Mouse (Mus musculus): ENCODE measurements around the gene Bid. TPM values are rescaled to one million over a fixed set of nuclear protein-coding genes. Genes with fewer than 3 reads are reported as not detected.
A peak's percentile ranks its signal among the peaks of the same experiment; 100 is the strongest.

Gene Bid
- polyA plus RNA-seq, 2 experiments, result 16.2 to 25.6 TPM

DNA sequence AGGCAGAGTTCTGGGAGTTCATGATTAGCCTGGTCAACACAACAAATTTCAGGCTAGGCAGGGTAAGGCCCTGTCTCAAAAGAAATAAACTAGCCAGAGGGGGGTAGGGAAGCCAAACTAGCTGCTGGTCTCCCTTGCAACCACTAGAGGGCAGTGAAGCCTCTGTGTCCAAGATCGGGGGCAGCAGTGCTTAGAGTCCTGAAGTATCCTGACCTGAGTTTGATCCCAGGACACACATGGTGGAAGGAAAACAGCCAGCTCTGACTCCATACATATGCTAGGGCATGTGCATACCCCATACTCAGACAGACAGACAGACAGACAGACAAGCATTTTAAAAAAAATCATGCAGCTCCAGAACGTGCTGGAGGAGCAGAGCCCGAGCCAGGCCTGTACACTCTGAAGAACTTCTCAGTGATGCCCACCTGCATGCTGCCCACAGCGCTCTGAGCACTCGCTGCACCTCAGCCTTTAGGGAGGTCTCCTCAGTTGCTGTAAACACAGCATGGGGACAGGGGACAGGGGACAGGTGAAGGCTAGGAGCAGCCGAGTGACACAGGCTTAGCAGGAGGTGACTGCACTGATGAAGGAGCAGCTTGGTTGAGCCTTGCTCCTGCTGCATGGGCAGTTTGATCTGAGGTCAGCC, 18.3 kb downstream of the Bid start:
- WGBS (ENCODE audit: insufficient replicate concordance), result 64% methylated on average over 6 of the region's 6 CpGs
- Histone ChIP-seq H3K9ac (replicated peaks) (no peak overlapping the region), H3K27me3 (ENCODE audit: control insufficient read depth, insufficient read depth, low read length) (no peaks in the 10 kb centered on the region), H3K9me3 (ENCODE audit: control insufficient read depth, low read length) (no peaks in the 10 kb centered on the region), H3K4me3 (ENCODE audit: insufficient read depth in 1 of 2, low read depth in 2 of 2, low read length in 2 of 2) (no peak overlapping the region), H3K4me2 (ENCODE audit: low read depth) (no peak overlapping the region), H3K36me3 (replicated peaks; ENCODE audit: control insufficient read depth, insufficient read depth, low read depth) (peaks cover 5% of the 10 kb centered on the region; the same call in 1 of the 2 replicates), H3K4me1 (replicated peaks; ENCODE audit: control insufficient read depth in 2 of 2, insufficient read depth in 2 of 2, low read length in 1 of 2) (no peaks in the 10 kb centered on the region; a peak in 1 of 4 replicates), H3K27ac (no peak overlapping the region)
- DNase-seq (ENCODE audit: low read depth in 3 of 3, low spot score in 3 of 3), result peak in 1 of 3 experiments; percentile 45
- TF ChIP-seq CTCF (IDR thresholded peaks at IDR 0.05; ENCODE audit: low read depth), result peak; percentile 97
- TF ChIP-seq EP300 (IDR thresholded peaks at IDR 0.05; ENCODE audit: low read depth), result no peak
- 0 out of 2 replicates have a peak, but pooled peaks have one; percentile 32 for ATAC-seq (ENCODE audit: insufficient read depth)

DNA sequence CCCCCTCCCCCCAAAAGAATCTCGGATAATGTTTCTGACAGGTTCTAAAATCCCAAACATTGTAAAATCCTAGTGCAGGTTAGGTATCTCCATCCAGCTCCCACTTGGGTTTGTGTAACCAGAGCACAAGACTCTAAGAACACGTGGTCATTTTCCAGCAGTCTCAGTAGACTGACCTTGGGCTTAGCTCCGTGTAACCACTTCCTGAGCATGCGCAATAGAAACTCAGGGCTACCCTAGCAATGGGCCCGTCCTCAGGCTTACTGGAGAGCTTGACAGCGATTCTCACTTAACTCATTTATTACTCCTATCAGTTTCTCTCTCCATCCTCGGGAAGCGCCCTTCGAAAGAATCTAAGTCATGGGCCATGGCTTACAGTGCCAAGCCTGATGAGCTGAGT, 22.1 kb downstream of the Bid start:
- no peaks in the 10 kb centered on the region for H3K27me3 ChIP-seq (ENCODE audit: control insufficient read depth, insufficient read depth, low read length)
- TF ChIP-seq EP300 (IDR thresholded peaks at IDR 0.05; ENCODE audit: low read depth) (no peak), CTCF (IDR thresholded peaks at IDR 0.05; ENCODE audit: low read depth) (no peak)
- H3K4me2 ChIP-seq (ENCODE audit: low read depth), result no peak overlapping the region
- no peak overlapping the region for H3K27ac ChIP-seq
- ATAC-seq (ENCODE audit: insufficient read depth), result no peak
- H3K4me1 ChIP-seq (replicated peaks; ENCODE audit: control insufficient read depth in 2 of 2, insufficient read depth in 2 of 2, low read length in 1 of 2), result no peaks in the 10 kb centered on the region
- no peaks in the 10 kb centered on the region for H3K9me3 ChIP-seq (ENCODE audit: control insufficient read depth, low read length)
- no peak overlapping the region for H3K4me3 ChIP-seq (ENCODE audit: insufficient read depth in 1 of 2, low read depth in 2 of 2, low read length in 2 of 2)
- DNase-seq (ENCODE audit: low read depth in 3 of 3, low spot score in 3 of 3), result no peak
- WGBS (ENCODE audit: insufficient replicate concordance), result 72% methylated on average over 9 of the region's 9 CpGs
- no peak overlapping the region for H3K9ac ChIP-seq (replicated peaks)
- peaks cover 33% of the 10 kb centered on the region for H3K36me3 ChIP-seq (replicated peaks; ENCODE audit: control insufficient read depth, insufficient read depth, low read depth)

DNA sequence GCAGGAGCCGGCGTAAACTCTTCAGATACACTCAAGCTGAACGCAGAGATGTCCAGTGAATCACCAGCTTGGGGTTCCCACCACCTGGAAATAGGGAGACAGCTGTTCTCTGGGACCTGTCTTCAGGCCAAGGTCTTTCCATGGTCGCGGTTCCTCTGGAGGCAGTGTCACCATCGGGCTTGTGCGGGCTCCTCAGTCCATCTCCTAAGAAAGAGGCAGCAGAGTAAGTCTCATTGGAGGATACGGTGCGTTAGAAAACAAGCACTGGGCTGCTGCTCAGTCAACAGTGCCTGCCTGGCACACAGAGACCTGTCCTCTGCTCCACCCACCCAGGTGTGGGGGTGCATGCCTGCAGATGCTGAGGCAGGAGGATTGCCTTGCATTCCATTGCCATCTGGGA, 22.6 kb downstream of the Bid start:
- Histone ChIP-seq H3K9ac (replicated peaks) (no peak overlapping the region), H3K4me2 (ENCODE audit: low read depth) (no peak overlapping the region), H3K4me3 (ENCODE audit: insufficient read depth in 1 of 2, low read depth in 2 of 2, low read length in 2 of 2) (no peak overlapping the region), H3K9me3 (ENCODE audit: control insufficient read depth, low read length) (no peaks in the 10 kb centered on the region), H3K27ac (no peak overlapping the region), H3K4me1 (replicated peaks; ENCODE audit: control insufficient read depth in 2 of 2, insufficient read depth in 2 of 2, low read length in 1 of 2) (no peaks in the 10 kb centered on the region), H3K36me3 (replicated peaks; ENCODE audit: control insufficient read depth, insufficient read depth, low read depth) (peaks cover 37% of the 10 kb centered on the region), H3K27me3 (ENCODE audit: control insufficient read depth, insufficient read depth, low read length) (no peaks in the 10 kb centered on the region)
- TF ChIP-seq EP300 (IDR thresholded peaks at IDR 0.05; ENCODE audit: low read depth) (no peak), CTCF (IDR thresholded peaks at IDR 0.05; ENCODE audit: low read depth) (no peak)
- ATAC-seq (ENCODE audit: insufficient read depth) (no peak), DNase-seq (ENCODE audit: low read depth in 3 of 3, low spot score in 3 of 3) (no peak)
- whole genome bisulfite sequencing (ENCODE audit: insufficient replicate concordance), result 93% methylated on average over 9 of the region's 9 CpGs

DNA sequence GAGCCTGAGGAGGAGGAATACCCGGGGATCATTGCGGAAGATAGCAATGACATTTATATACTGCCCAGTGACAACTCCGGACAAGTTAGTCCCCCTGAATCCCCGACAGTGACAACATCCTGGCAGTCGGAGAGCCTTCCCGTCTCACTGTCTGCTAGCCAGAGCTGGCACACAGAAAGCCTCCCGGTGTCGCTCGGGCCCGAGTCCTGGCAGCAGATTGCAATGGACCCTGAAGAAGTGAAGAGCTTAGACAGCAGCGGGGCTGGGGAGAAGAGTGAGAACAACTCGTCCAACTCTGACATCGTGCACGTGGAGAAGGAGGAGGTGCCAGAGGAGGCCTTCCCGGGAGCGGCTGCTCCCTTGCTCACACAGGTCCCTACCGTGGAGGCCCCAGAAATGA, 30.0 kb downstream of the Bid start:
- H3K9me3 ChIP-seq (ENCODE audit: control insufficient read depth, low read length), result no peaks in the 10 kb centered on the region
- H3K27me3 ChIP-seq (ENCODE audit: control insufficient read depth, insufficient read depth, low read length), result no peaks in the 10 kb centered on the region
- peaks cover 80% of the 10 kb centered on the region for H3K36me3 ChIP-seq (replicated peaks; ENCODE audit: control insufficient read depth, insufficient read depth, low read depth)
- no peak overlapping the region for H3K4me3 ChIP-seq (ENCODE audit: insufficient read depth in 1 of 2, low read depth in 2 of 2, low read length in 2 of 2)
- DNase-seq (ENCODE audit: low read depth in 3 of 3, low spot score in 3 of 3) (no peak), ATAC-seq (ENCODE audit: insufficient read depth) (no peak)
- no peaks in the 10 kb centered on the region for H3K4me1 ChIP-seq (replicated peaks; ENCODE audit: control insufficient read depth in 2 of 2, insufficient read depth in 2 of 2, low read length in 1 of 2)
- TF ChIP-seq CTCF (IDR thresholded peaks at IDR 0.05; ENCODE audit: low read depth) (no peak), EP300 (IDR thresholded peaks at IDR 0.05; ENCODE audit: low read depth) (no peak)
- H3K4me2 ChIP-seq (ENCODE audit: low read depth), result no peak overlapping the region
- H3K27ac ChIP-seq, result no peak overlapping the region
- no peak overlapping the region for H3K9ac ChIP-seq (replicated peaks)
- WGBS (ENCODE audit: insufficient replicate concordance), result 90% methylated on average over 17 of the region's 17 CpGs

DNA sequence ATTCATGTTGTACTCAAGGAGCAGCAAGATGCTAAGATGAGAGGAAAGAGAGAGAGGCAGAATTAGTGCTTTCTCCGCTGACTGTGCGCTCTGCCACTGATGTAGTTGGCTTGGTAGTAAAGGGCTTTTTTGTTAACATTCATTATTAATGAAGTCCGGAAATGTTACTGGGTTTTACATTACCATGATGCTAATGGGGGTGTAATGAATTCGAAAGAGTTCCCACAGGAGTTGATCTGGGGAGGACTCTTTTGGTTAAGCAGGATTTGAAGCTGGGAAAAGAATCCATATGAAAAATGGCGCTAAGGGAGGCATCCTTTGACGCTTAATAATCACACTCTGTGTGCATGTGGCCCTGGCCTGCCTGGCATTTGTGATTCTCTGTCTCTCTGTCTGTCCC, 32.2 kb downstream of the Bid start:
- TF ChIP-seq EP300 (IDR thresholded peaks at IDR 0.05; ENCODE audit: low read depth) (no peak), CTCF (IDR thresholded peaks at IDR 0.05; ENCODE audit: low read depth) (no peak)
- WGBS (ENCODE audit: insufficient replicate concordance), result 93% methylated on average over 6 of the region's 6 CpGs
- H3K4me1 ChIP-seq (replicated peaks; ENCODE audit: control insufficient read depth in 2 of 2, insufficient read depth in 2 of 2, low read length in 1 of 2), result no peaks in the 10 kb centered on the region
- ATAC-seq (ENCODE audit: insufficient read depth), result no peak
- DNase-seq (ENCODE audit: low read depth in 3 of 3, low spot score in 3 of 3), result no peak
- no peaks in the 10 kb centered on the region for H3K27me3 ChIP-seq (ENCODE audit: control insufficient read depth, insufficient read depth, low read length)
- H3K9ac ChIP-seq (replicated peaks), result no peak overlapping the region
- H3K4me3 ChIP-seq (ENCODE audit: insufficient read depth in 1 of 2, low read depth in 2 of 2, low read length in 2 of 2), result no peak overlapping the region
- no peak overlapping the region for H3K27ac ChIP-seq
- H3K4me2 ChIP-seq (ENCODE audit: low read depth), result no peak overlapping the region
- no peaks in the 10 kb centered on the region for H3K9me3 ChIP-seq (ENCODE audit: control insufficient read depth, low read length)
- peaks cover 74% of the 10 kb centered on the region for H3K36me3 ChIP-seq (replicated peaks; ENCODE audit: control insufficient read depth, insufficient read depth, low read depth)

Measured in liver, embryonic 14.5 days (tissue).